Comparison of ENCODE assay signal across 7 mouse cellular contexts in genomic region chr11:65126566-65126965, GRCm38 (mm10). TPM values are rescaled to one million over a fixed set of nuclear protein-coding genes. Genes with fewer than 3 reads are reported as not detected.
DNase-seq lines count a peak whose midpoint lies in the region; ATAC-seq lines count a peak whose summit lies in the region.

No protein-coding gene starts in this region.

- ATAC-seq in megakaryocyte, adult 5-6 weeks (ENCODE audit: poor library complexity, severe bottlenecking): no peak

- peak; percentile 64 for DNase-seq in kidney, adult 11 months
- DNase-seq in kidney, adult 9 months: no peak
- DNase-seq in frontal cortex, postnatal 36 days (ENCODE audit: low spot score in 2 of 2): peak; percentile 51 to 53
- DNase-seq in kidney, postnatal 25 days: peak; percentile 67 to 80
- peak; percentile 66 for DNase-seq in right cerebral cortex, adult 18-20 months
- DNase-seq in thymus, postnatal 25 days: no peak

RNA-seq across cellular contexts. Expression of gene 1700086D15Rik, which starts 33.1 kb away (rescaled TPM):
- not detected in 2 replicates for total RNA-seq in megakaryocyte, adult 5-6 weeks (2015)
- total RNA-seq in megakaryocyte, adult 5-6 weeks (2017): not detected in 2 replicates

RNA-seq across cellular contexts. Expression of gene Arhgap44, which starts 36.2 kb away (rescaled TPM):
- not detected in 2 replicates for total RNA-seq in megakaryocyte, adult 5-6 weeks (2015)
- total RNA-seq in megakaryocyte, adult 5-6 weeks (2017): not detected in 2 replicates

Comparison
In these comparisons a context has a peak if more than half of its experiments do, and no peak if none do; other contexts are left out.
1. DNase-seq: peak in kidney, adult 11 months (single experiment), frontal cortex, postnatal 36 days (2 of 2), kidney, postnatal 25 days (2 of 2) and right cerebral cortex, adult 18-20 months (single experiment); none in kidney, adult 9 months (single experiment) and thymus, postnatal 25 days (single experiment).